Mouse (Mus musculus): ENCODE results near the gene Klf13. TPM values are rescaled to one million over a fixed set of nuclear protein-coding genes. Genes with fewer than 3 reads are reported as not detected.

The Klf13 gene
- polyA plus RNA-seq, 1 experiment from 2014 or later: 26.9 TPM

GRCm38 (mm10) chr7:63955440-63955839 lies 16.7 kb upstream of the Klf13 start:
- no peaks in the 10 kb centered on the region for H3K4me1 ChIP-seq (replicated peaks; ENCODE audit: control insufficient read depth, insufficient read depth)
- no peaks in the 10 kb centered on the region for H3K27me3 ChIP-seq (ENCODE audit: control insufficient read depth, insufficient read depth, low read length)
- H3K9me3 ChIP-seq (ENCODE audit: control insufficient read depth, low read length): no peaks in the 10 kb centered on the region
- H3K36me3 ChIP-seq (ENCODE audit: control insufficient read depth, insufficient read depth, low read length): no peaks in the 10 kb centered on the region
- no peak for DNase-seq (ENCODE audit: low spot score)
- ATAC-seq (ENCODE audit: low FRiP score, low TSS enrichment): no peak
- no peak overlapping the region for H3K4me3 ChIP-seq (ENCODE audit: low read depth, low read length)
- no peak overlapping the region for H3K27ac ChIP-seq (replicated peaks)
- 78% methylated on average over 2 of the region's 2 CpGs for WGBS
- TF ChIP-seq CTCF (IDR thresholded peaks at IDR 0.05; ENCODE audit: low read depth): no peak
- no peak for TF ChIP-seq EP300 (optimal IDR thresholded peaks at IDR 0.05)
- no peak overlapping the region for H3K9ac ChIP-seq (ENCODE audit: low read length)
- H3K4me2 ChIP-seq (replicated peaks; ENCODE audit: low read depth): no peak overlapping the region

- Histone ChIP-seq H3K4me2 (replicated peaks; ENCODE audit: low read depth) (no peak overlapping the region), H3K9me3 (ENCODE audit: control insufficient read depth, low read length) (no peaks in the 10 kb centered on the region), H3K36me3 (ENCODE audit: control insufficient read depth, insufficient read depth, low read length) (no peaks in the 10 kb centered on the region), H3K27ac (replicated peaks) (no peak overlapping the region), H3K4me3 (ENCODE audit: low read depth, low read length) (no peak overlapping the region), H3K4me1 (replicated peaks; ENCODE audit: control insufficient read depth, insufficient read depth) (no peaks in the 10 kb centered on the region), H3K27me3 (ENCODE audit: control insufficient read depth, insufficient read depth, low read length) (no peaks in the 10 kb centered on the region), H3K9ac (ENCODE audit: low read length) (no peak overlapping the region)
- TF ChIP-seq EP300 (optimal IDR thresholded peaks at IDR 0.05) (no peak), CTCF (IDR thresholded peaks at IDR 0.05; ENCODE audit: low read depth) (no peak)
- no peak for ATAC-seq (ENCODE audit: low FRiP score, low TSS enrichment)
- 65% methylated on average over 7 of the region's 7 CpGs for WGBS
- DNase-seq (ENCODE audit: low spot score): no peak
Observed at GRCm38 (mm10) chr7:63952077-63952898, 13.6 kb upstream of the Klf13 start.

- no peaks in the 10 kb centered on the region for H3K4me1 ChIP-seq (replicated peaks; ENCODE audit: control insufficient read depth, insufficient read depth)
- H3K9me3 ChIP-seq (ENCODE audit: control insufficient read depth, low read length): no peaks in the 10 kb centered on the region
- no peak for DNase-seq (ENCODE audit: low spot score)
- no peaks in the 10 kb centered on the region for H3K36me3 ChIP-seq (ENCODE audit: control insufficient read depth, insufficient read depth, low read length)
- no peaks in the 10 kb centered on the region for H3K27me3 ChIP-seq (ENCODE audit: control insufficient read depth, insufficient read depth, low read length)
- H3K4me2 ChIP-seq (replicated peaks; ENCODE audit: low read depth): no peak overlapping the region
- WGBS: 76% methylated on average over 10 of the region's 10 CpGs
- no peak for ATAC-seq (ENCODE audit: low FRiP score, low TSS enrichment)
- H3K9ac ChIP-seq (ENCODE audit: low read length): no peak overlapping the region
- TF ChIP-seq CTCF (IDR thresholded peaks at IDR 0.05; ENCODE audit: low read depth): no peak
- H3K27ac ChIP-seq (replicated peaks): no peak overlapping the region
- H3K4me3 ChIP-seq (ENCODE audit: low read depth, low read length): no peak overlapping the region
Observed at GRCm38 (mm10) chr7:63950931-63951607, 12.4 kb upstream of the Klf13 start.

DNA sequence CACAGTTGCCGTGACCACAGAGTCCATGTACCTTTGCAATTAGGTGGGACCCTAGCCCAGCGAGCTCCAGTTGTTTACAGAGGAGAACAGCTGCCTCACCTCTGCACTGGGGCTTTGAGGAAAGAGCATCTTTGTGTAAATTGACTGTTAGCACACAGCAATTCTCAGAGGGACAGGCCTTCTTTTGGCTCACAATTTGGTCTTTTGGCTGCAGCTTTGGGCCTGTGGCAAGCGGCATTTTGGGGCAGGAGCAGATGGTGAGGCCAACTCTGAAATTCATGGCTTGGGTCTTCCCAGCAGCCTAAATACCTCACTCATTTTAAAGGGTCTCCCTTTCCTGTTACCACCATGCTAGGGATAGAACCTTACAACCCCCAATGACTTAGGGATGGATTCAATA lies 10.5 kb upstream of the Klf13 start:
- TF ChIP-seq EP300 (optimal IDR thresholded peaks at IDR 0.05) (no peak), CTCF (IDR thresholded peaks at IDR 0.05; ENCODE audit: low read depth) (no peak)
- 55% methylated on average over 3 of the region's 3 CpGs for WGBS
- H3K4me3 ChIP-seq (ENCODE audit: low read depth, low read length): no peak overlapping the region
- H3K36me3 ChIP-seq (ENCODE audit: control insufficient read depth, insufficient read depth, low read length): no peaks in the 10 kb centered on the region
- no peak overlapping the region for H3K4me2 ChIP-seq (replicated peaks; ENCODE audit: low read depth)
- ATAC-seq (ENCODE audit: low FRiP score, low TSS enrichment) (no peak), DNase-seq (ENCODE audit: low spot score) (no peak)
- no peak overlapping the region for H3K9ac ChIP-seq (ENCODE audit: low read length)
- H3K27me3 ChIP-seq (ENCODE audit: control insufficient read depth, insufficient read depth, low read length): no peaks in the 10 kb centered on the region
- H3K4me1 ChIP-seq (replicated peaks; ENCODE audit: control insufficient read depth, insufficient read depth): no peaks in the 10 kb centered on the region
- no peak overlapping the region for H3K27ac ChIP-seq (replicated peaks)
- H3K9me3 ChIP-seq (ENCODE audit: control insufficient read depth, low read length): no peaks in the 10 kb centered on the region

- no peaks in the 10 kb centered on the region for H3K36me3 ChIP-seq (ENCODE audit: control insufficient read depth, insufficient read depth, low read length)
- H3K4me2 ChIP-seq (replicated peaks; ENCODE audit: low read depth): no peak overlapping the region
- DNase-seq (ENCODE audit: low spot score) (no peak), ATAC-seq (ENCODE audit: low FRiP score, low TSS enrichment) (peak; percentile 56; the same call in 1 of the 2 replicates)
- H3K27me3 ChIP-seq (ENCODE audit: control insufficient read depth, insufficient read depth, low read length): no peaks in the 10 kb centered on the region
- no peak overlapping the region for H3K27ac ChIP-seq (replicated peaks)
- no peak overlapping the region for H3K9ac ChIP-seq (ENCODE audit: low read length)
- H3K9me3 ChIP-seq (ENCODE audit: control insufficient read depth, low read length): no peaks in the 10 kb centered on the region
- H3K4me1 ChIP-seq (replicated peaks; ENCODE audit: control insufficient read depth, insufficient read depth): no peaks in the 10 kb centered on the region
- no peak for TF ChIP-seq CTCF (IDR thresholded peaks at IDR 0.05; ENCODE audit: low read depth)
- H3K4me3 ChIP-seq (ENCODE audit: low read depth, low read length): no peak overlapping the region
- 49% methylated on average over 11 of the region's 11 CpGs for WGBS
Observed at GRCm38 (mm10) chr7:63947514-63948487, 9.1 kb upstream of the Klf13 start.
